Mouse (Mus musculus): Measurements from ENCODE around the gene Atp5mpl.

The Atp5mpl gene

GRCm38 (mm10) chr12:111966683-111967173 is at the start of gene Atp5mpl:
TSS of gene Atp5mpl (minus strand) at chr12:111966977.
- DNase-seq = peak; percentile 96

- DNase-seq = no peak
These were observed 49.6 kb upstream of the Atp5mpl start for GRCm38 (mm10) chr12:112016346-112016745.

- DNase-seq = no peak
These were observed 46.6 kb upstream of the Atp5mpl start for GRCm38 (mm10) chr12:112013271-112013801.

- DNase-seq = peak; percentile 13
These were observed 45.9 kb upstream of the Atp5mpl start for GRCm38 (mm10) chr12:112012511-112013270.

DNA sequence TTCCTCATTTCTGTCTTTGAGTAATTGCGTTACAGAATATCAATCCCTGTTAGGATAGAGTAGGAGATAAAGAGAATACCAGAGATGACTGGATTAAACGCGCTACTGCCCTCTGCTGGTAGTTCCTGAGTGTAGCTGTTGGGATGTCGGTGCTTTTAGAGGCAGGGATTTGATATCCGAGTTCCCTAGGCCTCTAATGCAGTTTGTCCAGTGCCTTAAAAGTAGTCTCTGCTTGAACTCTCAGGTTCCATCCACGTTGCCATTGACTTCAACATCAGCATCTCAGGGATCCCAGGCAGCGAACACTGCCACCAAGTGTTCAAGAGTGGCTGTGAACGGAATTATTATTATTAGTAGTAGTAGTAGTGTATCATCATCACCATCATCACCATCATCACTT is 34.4 kb upstream of the Atp5mpl start:
- peak; percentile 80 for DNase-seq

- no peak for DNase-seq
These were observed 33.0 kb upstream of the Atp5mpl start for GRCm38 (mm10) chr12:111999735-112000134.

GRCm38 (mm10) chr12:111995161-111995560 is 28.4 kb upstream of the Atp5mpl start:
- peak; percentile 77 for DNase-seq

GRCm38 (mm10) chr12:111992626-111993025 is 25.8 kb upstream of the Atp5mpl start:
- no peak for DNase-seq

DNA sequence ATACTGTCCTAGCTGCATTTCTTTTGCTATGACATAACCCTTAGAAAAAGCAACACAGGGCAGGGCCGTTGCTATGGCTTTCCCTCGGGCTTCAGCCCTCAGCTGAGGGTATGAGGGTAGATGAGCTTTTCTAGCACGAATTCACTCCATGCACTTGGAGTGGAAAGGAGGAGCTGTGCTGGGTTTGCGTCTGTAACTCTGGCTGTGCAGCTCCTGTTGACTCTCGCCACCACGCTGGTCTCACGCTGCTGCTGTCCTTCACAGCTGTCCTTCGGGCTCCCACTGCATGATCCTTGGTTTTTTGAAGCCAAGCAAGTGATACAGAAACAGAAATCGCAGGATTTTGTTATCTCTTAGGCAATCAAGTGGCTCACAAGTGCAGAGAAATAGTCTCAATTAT is 20.0 kb upstream of the Atp5mpl start:
- DNase-seq = no peak

- no peak for DNase-seq
These were observed 16.4 kb upstream of the Atp5mpl start for GRCm38 (mm10) chr12:111983165-111983564.

- no peak for DNase-seq
These were observed 15.1 kb upstream of the Atp5mpl start for GRCm38 (mm10) chr12:111981831-111982230.

DNA sequence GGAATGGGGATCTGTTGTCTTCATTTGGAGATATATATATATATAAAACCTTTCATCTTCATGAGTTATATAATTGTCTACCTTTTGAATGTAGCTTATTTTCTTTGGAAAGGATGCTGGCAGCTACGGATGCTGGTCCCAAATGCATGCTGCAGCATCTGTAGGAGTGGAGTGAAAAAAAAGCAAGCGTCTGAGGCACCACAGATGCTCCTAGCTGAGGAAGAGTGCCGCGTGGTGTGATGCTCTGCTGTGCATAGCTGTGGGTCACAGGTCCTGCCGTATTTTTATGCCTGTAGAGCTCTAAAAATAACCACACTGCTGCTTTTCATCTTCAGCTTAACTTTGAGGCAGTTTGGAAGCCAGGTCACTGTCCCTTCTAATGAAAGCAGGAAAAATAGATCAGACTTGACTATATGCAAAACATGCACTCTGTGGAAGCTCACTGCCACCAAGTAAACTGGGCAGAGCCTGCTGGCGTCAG is 14.2 kb upstream of the Atp5mpl start, which contains the start of gene Rd3l:
Gene Rd3l, minus strand, starts transcription at position 431 of the 481 bp plus-strand sequence.
- no peak for DNase-seq

GRCm38 (mm10) chr12:111978274-111978673 is 11.5 kb upstream of the Atp5mpl start:
- DNase-seq = no peak

DNA sequence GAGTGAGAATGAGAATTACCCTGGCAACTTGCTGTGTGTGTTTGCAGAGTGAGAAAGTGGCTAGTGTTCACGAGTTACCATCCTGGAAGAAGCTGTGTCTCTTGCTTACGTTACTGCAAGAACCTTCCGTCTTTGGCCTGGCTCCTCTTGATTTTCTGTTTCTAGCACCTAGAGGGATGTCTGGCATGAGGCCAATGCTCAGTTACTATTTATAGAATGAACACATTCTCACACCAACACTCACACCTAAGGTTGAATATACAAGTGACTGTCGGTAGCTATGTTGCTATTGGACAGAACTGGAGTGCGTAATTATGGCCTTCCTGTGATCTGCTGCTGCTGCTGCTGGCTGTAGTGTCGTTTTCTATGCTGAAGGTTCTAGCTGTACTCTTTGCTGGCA is 10.4 kb upstream of the Atp5mpl start:
- peak; percentile 59 for DNase-seq

DNA sequence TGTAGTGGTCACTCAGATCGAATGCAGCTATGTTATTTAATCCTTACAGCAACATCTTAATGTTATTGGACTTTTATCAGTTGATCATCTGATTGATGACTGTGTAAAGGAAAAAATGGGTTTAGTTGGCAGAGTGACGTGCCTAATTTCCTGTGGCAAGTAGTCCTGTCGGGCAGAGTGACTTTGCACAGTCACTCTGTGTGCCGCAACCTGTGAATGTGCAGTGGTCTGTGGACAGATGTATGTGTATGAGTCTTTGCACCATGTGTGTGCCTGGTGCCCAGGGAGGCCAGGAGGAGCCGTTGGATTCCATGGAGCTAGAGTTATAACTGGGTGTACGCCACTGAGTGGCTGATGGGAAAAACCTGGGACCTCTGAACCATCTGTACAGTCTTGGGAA is 7.8 kb upstream of the Atp5mpl start:
- no peak for DNase-seq

- DNase-seq = no peak
These were observed 5.7 kb upstream of the Atp5mpl start for GRCm38 (mm10) chr12:111972504-111972903.

GRCm38 (mm10) chr12:111971231-111971686 is 4.5 kb upstream of the Atp5mpl start, which contains the start of gene Tdrd9:
TSS of gene Tdrd9 (plus strand) at chr12:111971559.
- no peak for DNase-seq

- DNase-seq = no peak
These were observed 3.3 kb upstream of the Atp5mpl start for GRCm38 (mm10) chr12:111970085-111970484.

- DNase-seq = peak; percentile 73
These were observed 3.4 kb downstream of the Atp5mpl start for GRCm38 (mm10) chr12:111963339-111963738.

- peak; percentile 79 for DNase-seq
These were observed 8.5 kb downstream of the Atp5mpl start for GRCm38 (mm10) chr12:111958101-111958865.

DNA sequence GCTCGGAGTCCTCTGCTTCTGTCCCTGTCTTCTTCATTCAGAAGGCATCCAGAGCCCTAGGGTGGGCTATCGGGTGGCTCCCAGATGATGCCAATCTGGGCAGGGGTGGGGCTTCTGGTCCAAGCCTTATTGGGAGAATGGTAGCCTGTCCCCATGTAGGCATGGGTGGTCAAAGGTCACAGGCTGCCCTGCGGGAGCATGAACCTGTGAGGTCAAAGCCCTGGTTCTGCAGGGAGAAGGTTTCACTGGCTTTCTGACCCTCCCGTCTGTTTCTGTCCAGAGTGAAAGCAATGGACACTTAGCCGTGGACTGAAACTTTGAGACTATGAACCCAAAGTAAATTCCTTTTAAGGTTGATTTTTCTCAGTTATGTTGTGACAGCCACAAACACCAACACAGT is 10.6 kb downstream of the Atp5mpl start:
- DNase-seq = no peak

DNA sequence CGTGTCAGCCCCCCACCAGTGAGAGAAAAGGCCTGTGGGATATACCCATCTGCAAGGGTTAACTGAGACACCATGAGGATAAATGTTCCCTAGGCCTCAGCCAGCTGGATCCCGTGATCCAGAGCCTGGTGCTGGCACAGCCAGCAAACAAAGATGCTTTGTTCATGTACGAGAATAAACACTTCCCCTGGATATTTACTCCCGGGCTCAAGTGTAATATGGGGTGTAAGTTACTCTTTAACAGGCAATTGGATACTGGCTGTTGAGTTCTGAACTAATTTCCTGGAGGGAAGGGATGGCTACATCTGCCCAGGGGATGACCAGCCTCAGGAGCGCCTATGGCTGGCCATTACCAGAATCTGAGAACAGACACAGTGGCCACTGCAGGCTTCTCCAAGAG is 15.1 kb downstream of the Atp5mpl start:
- no peak for DNase-seq

DNA sequence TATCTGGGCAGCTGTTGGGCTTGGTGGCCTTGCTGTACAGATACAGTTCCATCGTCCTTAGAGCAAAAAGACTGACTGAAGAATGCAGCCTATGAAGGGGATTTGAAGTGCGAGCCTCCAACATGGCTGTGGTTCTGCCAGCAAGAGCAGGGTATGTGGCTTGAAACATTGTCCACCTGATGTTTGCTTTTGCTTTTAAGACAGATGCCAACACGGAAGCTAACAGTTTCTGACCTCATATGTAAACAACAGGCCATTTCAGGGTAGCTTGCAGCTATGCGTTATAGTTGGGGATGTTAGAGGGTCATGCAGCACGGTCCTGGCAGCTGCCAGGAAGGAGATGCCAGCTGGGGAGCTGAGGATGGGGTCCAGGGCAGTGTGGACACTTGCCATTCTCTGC is 16.3 kb downstream of the Atp5mpl start:
- no peak for DNase-seq
